Mouse (Mus musculus): ENCODE results near the gene Akr1c18.

Akr1c18 gene

DNA sequence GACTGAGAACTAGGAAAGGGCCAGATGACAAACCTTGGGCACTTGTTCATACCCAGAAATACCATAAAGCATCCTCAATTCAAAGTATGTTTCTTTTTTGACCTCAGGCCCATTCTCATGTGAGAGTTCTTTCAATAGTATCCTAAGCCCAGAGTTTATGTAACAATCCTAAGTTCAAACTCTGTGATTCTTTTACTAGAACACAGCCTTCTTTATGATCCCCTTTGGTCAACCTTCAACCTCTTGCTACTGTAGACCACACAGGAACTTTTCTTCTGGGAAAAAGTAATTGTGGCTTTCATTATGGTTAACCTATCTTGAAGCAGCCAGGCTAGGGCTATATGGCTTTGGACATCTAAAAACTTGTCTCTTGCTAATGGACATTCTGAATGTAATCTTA lies 48.8 kb downstream of the Akr1c18 start:
- DNase-seq = no peak
